Mouse (Mus musculus) liver, embryonic 14.5 days (tissue): ENCODE data around the gene Olfr429.
"Not testable (repeated sequence)": the region's sequence is repeated elsewhere in the genome, so short reads cannot be mapped to it uniquely, and the experiment has no call there.

ENCODE experiments used
- CTCF ChIP-seq: IDR thresholded peaks from 2 replicates; pipeline ENCODE4 v1.5.1; 2016; ENCODE audit warnings: antibody characterized with exemption, low read depth, control low read depth
- EP300 ChIP-seq: IDR thresholded peaks from 2 replicates; pipeline ENCODE4 v1.6.1; 2016; ENCODE audit warnings: antibody characterized with exemption, low read depth

DNA sequence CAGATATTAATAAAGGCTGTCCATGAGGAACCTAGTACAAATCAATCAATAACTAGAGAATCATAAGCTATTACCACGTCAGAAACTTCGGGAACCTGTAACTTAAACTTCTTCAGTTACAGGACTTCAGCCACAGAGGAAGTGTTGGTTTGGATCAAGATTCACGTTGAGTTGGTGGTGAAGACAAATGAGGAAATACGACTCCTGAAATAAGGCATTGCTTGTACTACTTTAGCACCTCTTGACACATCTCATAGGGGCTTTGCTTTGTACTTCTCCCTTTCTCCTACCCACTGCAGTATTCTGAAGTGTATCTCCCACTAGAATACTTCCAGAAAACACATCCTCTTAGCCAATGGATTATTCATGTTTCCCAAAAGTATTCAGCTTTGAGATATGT lies 34.8 kb upstream of the Olfr429 start:
- not testable (repeated sequence) for TF ChIP-seq CTCF, EP300
